Mouse (Mus musculus): ENCODE results near the gene Otor. TPM values are rescaled to one million over a fixed set of nuclear protein-coding genes. Genes with fewer than 3 reads are reported as not detected.

Gene Otor
- total RNA-seq, 2 experiments from 2014 or later, result not detected

DNA sequence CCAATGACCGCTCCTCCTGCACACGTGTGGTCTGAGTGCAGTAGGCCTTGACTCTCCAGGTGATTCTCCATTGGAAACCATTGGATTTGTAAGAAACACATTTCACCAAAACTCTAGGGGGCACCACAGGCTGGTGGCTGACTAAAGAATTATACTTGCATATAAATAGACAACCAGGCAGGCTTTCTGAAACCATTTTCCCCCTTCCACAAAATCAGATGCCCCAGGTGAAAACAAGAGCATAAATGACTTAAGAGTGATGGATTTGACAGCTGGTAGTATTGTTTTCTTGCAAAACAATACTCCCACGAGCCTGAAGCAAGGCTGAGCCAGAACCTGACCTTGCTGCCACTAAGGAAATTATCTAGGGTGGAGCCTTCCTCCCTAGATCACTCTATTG, 39.2 kb downstream of the Otor start:
- intact Hi-C loops (cut with DNase I), result no loop called here
- DNase-seq, result no peak

DNA sequence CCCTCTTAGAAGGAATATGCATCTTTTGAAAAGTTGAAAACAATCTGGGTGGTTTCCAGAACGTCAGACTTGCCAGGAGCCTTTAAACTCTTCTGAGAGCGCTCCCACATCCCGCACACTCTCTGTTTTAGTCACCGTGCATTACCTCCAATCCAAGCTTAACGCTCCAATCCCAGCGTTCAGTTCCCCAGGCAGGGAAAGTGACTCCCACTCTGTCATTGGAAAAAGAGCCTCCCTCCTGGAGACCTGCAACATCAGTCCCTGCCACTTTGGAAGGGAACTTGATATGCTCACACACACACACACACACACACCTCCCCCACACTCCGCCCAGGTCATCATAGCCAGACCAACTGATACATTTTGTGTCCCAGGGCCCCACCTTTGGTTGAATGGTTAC, 39.9 kb downstream of the Otor start:
- intact Hi-C loops (cut with DNase I), result no loop called here

DNA sequence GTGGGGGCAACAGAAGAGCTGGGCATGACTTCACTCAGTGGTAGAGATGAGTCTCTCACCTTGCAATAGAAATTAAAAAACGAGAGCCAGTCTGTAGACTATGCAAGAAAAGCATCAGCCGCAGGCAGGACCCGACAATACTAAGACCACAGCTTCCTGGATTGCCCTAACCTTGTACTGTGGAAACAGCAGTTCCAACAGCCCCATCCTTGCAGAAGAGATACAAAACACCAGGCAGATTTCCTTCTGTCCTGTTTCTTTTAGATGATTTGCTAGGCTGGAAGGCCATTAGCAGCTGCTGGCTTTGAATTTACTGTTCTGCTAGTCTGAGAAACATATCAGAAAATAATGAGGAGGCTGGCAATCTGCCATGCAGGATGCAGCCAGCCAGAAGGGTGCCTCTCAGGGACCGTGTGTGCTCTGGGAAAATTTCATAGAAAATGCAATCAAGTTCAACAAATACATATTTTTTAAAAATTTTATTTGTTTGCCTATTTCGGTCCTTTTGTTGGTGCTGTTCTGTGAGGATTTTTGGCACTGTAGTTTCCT, 52.9 kb downstream of the Otor start:
- DNase-seq, result no peak

More for the DNA sequence above, 39.9 kb downstream of the Otor start:
- DNase-seq, result no peak

More for the DNA sequence above, 52.9 kb downstream of the Otor start:
- intact Hi-C loops (cut with DNase I), result no loop called here

Other genes starting within 250 kb of the Otor start
- gene Kif16b, start 176.9 kb upstream of the Otor start, total RNA-seq (2021), result 10 to 100 TPM; 29.4 to 36.8 TPM
- 10 to 100 TPM; 13.2 to 18.0 TPM for gene Snrpb2, start 15.4 kb upstream of the Otor start, total RNA-seq (2021)

Measured in gastrocnemius, postnatal 36 days (tissue).